Mouse (Mus musculus) kidney, postnatal 0 days (tissue): ENCODE results near the gene Cradd. TPM values are rescaled to one million over a fixed set of nuclear protein-coding genes. Genes with fewer than 3 reads are reported as not detected.

Experiments used
- ATAC-seq: fragments of 200-750 bp; cut with Nextera tagmentation; replicated peaks from 2 replicates; pipeline ENCODE4 v1.8.0; 2017; ENCODE audit warnings: low read depth, moderate number of reproducible peaks, moderate TSS enrichment, moderate library complexity; ENCODE audit not compliant: low FRiP score
- DNase-seq: peaks from one replicate; pipeline ENCODE4 v3.0.0-alpha.2; 2016; ENCODE audit warnings: low spot score
- H3K27ac ChIP-seq: fragments of 300-500 bp; sonication (generic); 2 replicates; pipeline ENCODE4 v1.5.1; 2014; ENCODE audit warnings: mild to moderate bottlenecking
- H3K27me3 ChIP-seq: fragments of 300-500 bp; sonication (generic); 2 replicates; pipeline ENCODE4 v1.6.1; 2014; ENCODE audit warnings: low read length, mixed read lengths; ENCODE audit not compliant: insufficient read depth
- H3K36me3 ChIP-seq: fragments of 300-500 bp; sonication (generic); 2 replicates; pipeline ENCODE4 v1.6.1; 2014; ENCODE audit warnings: low read length, mixed read lengths; ENCODE audit not compliant: insufficient read depth
- H3K4me1 ChIP-seq: fragments of 300-500 bp; sonication (generic); replicated peaks from 2 replicates; pipeline ENCODE4 v1.6.1; 2014; ENCODE audit warnings: antibody characterized with exemption, low read length, mixed read lengths; ENCODE audit not compliant: insufficient read depth
- H3K4me2 ChIP-seq: fragments of 300-500 bp; sonication (generic); 2 replicates; pipeline ENCODE4 v1.6.1; 2014; ENCODE audit warnings: mild to moderate bottlenecking, low read length, moderate library complexity, mixed read lengths
- H3K4me3 ChIP-seq: fragments of 300-500 bp; sonication (generic); replicated peaks from 2 replicates; pipeline ENCODE4 v1.5.1; 2014; ENCODE audit warnings: low read depth, low read length
- H3K9ac ChIP-seq: fragments of 300-500 bp; sonication (generic); 2 replicates; pipeline ENCODE4 v1.6.1; 2014; ENCODE audit warnings: low read depth, low read length
- H3K9me3 ChIP-seq: fragments of 300-500 bp; sonication (generic); replicated peaks from 2 replicates; pipeline ENCODE4 v1.6.1; 2016; ENCODE audit warnings: low read length, inconsistent platforms, mixed read lengths
- CTCF ChIP-seq: IDR thresholded peaks from 2 replicates; pipeline ENCODE4 v1.5.1; 2016; ENCODE audit warnings: antibody characterized with exemption, low read depth, mild to moderate bottlenecking, moderate library complexity
- WGBS: fragments of 180-500 bp; shearing (Covaris S2); extraction: QIAGEN DNeasy Blood & Tissue Kit; methylation state at CpG from one replicate; pipeline ENCODE4 v1.1.7; 2014; 5-methylcytosine and 5-hydroxymethylcytosine counted together
- polyA plus RNA-seq: library from polyadenylated mRNA; unstranded; fragments of >200 nt; fragmentation: Nextera tagmentation; extraction: Ambion mirVana; gene quantifications from 2 replicates; pipeline ENCODE4 v1.2.1, GENCODE M21; 2015

The Cradd gene
- polyA plus RNA-seq, 1 experiment from 2014 or later: 10.5 TPM

GRCm38 (mm10) chr10:95254453-95255001 is 69.4 kb downstream of the Cradd start:
- peak overlapping the region; percentile 30 for H3K4me2 ChIP-seq
- no peak for ATAC-seq

GRCm38 (mm10) chr10:95254046-95254445 is 69.9 kb downstream of the Cradd start:
- 0 out of 2 replicates have a peak overlapping the region, but pooled peaks have one; percentile 30 for H3K4me2 ChIP-seq
- DNase-seq: no peak
- H3K4me1 ChIP-seq: peaks cover 14% of the 10 kb centered on the region
- TF ChIP-seq CTCF: no peak
- H3K4me3 ChIP-seq: no peak overlapping the region
- H3K27ac ChIP-seq: no peak overlapping the region
- H3K27me3 ChIP-seq: no peaks in the 10 kb centered on the region
- H3K9me3 ChIP-seq: no peaks in the 10 kb centered on the region
- H3K9ac ChIP-seq: no peak overlapping the region
- no peak for ATAC-seq
- 68% methylated on average over 3 of the region's 3 CpGs for WGBS
- H3K36me3 ChIP-seq: no peaks in the 10 kb centered on the region

More at GRCm38 (mm10) chr10:95254453-95255001, 69.4 kb downstream of the Cradd start:
- Histone ChIP-seq H3K9ac (no peak overlapping the region), H3K4me1 (peaks cover 14% of the 10 kb centered on the region), H3K27me3 (no peaks in the 10 kb centered on the region), H3K27ac (no peak overlapping the region), H3K4me3 (no peak overlapping the region), H3K36me3 (no peaks in the 10 kb centered on the region), H3K9me3 (no peaks in the 10 kb centered on the region)
- no peak for TF ChIP-seq CTCF
- DNase-seq: no peak
- WGBS: 43% methylated on average over 13 of the region's 13 CpGs

- Histone ChIP-seq H3K4me2 (no peak overlapping the region), H3K4me3 (no peak overlapping the region), H3K9me3 (no peaks in the 10 kb centered on the region), H3K36me3 (no peaks in the 10 kb centered on the region), H3K4me1 (peaks cover 14% of the 10 kb centered on the region), H3K9ac (no peak overlapping the region), H3K27ac (no peak overlapping the region), H3K27me3 (no peaks in the 10 kb centered on the region)
- ATAC-seq: no peak
- 78% methylated on average over 16 of the region's 16 CpGs for WGBS
- TF ChIP-seq CTCF: no peak
- no peak for DNase-seq
These were observed 72.3 kb downstream of the Cradd start for GRCm38 (mm10) chr10:95251674-95252073.

GRCm38 (mm10) chr10:95248362-95248761 is 75.6 kb downstream of the Cradd start:
- Histone ChIP-seq H3K36me3 (no peaks in the 10 kb centered on the region), H3K27ac (no peak overlapping the region), H3K4me2 (no peak overlapping the region), H3K4me1 (no peaks in the 10 kb centered on the region), H3K27me3 (no peaks in the 10 kb centered on the region), H3K9me3 (no peaks in the 10 kb centered on the region), H3K9ac (no peak overlapping the region), H3K4me3 (no peak overlapping the region)
- DNase-seq (no peak), ATAC-seq (0 out of 2 replicates have a peak, but pooled peaks have one; percentile 29)
- TF ChIP-seq CTCF: no peak
- WGBS: 50% methylated on average over 6 of the region's 6 CpGs

- Histone ChIP-seq H3K4me1 (no peaks in the 10 kb centered on the region), H3K27me3 (no peaks in the 10 kb centered on the region), H3K9ac (no peak overlapping the region), H3K4me2 (no peak overlapping the region), H3K4me3 (no peak overlapping the region), H3K9me3 (no peaks in the 10 kb centered on the region), H3K36me3 (no peaks in the 10 kb centered on the region), H3K27ac (no peak overlapping the region)
- DNase-seq (no peak), ATAC-seq (no peak)
- TF ChIP-seq CTCF: no peak
- WGBS: 42% methylated on average over 2 of the region's 2 CpGs
These were observed 77.2 kb downstream of the Cradd start for GRCm38 (mm10) chr10:95246696-95247095.

- Histone ChIP-seq H3K4me2 (no peak overlapping the region), H3K27ac (no peak overlapping the region), H3K4me1 (no peaks in the 10 kb centered on the region), H3K9ac (no peak overlapping the region), H3K27me3 (no peaks in the 10 kb centered on the region), H3K9me3 (no peaks in the 10 kb centered on the region), H3K4me3 (no peak overlapping the region), H3K36me3 (no peaks in the 10 kb centered on the region)
- WGBS: 83% methylated on average over 2 of the region's 2 CpGs
- peak; percentile 56; the same call in 1 of the 2 replicates for TF ChIP-seq CTCF
- DNase-seq: no peak
- no peak for ATAC-seq
These were observed 78.3 kb downstream of the Cradd start for GRCm38 (mm10) chr10:95245680-95245982.
